Mouse (Mus musculus): ENCODE results near the gene Lrrc75b. TPM values are rescaled to one million over a fixed set of nuclear protein-coding genes. Genes with fewer than 3 reads are reported as not detected.

The Lrrc75b gene
- polyA plus RNA-seq (2014; fragmentation: Illumina TruSeq; extraction: RNeasy Lipid Tissue Mini Kit (QIAGEN cat#74804); ENCODE audit: low read depth, low replicate concordance): 1.4 TPM

DNA sequence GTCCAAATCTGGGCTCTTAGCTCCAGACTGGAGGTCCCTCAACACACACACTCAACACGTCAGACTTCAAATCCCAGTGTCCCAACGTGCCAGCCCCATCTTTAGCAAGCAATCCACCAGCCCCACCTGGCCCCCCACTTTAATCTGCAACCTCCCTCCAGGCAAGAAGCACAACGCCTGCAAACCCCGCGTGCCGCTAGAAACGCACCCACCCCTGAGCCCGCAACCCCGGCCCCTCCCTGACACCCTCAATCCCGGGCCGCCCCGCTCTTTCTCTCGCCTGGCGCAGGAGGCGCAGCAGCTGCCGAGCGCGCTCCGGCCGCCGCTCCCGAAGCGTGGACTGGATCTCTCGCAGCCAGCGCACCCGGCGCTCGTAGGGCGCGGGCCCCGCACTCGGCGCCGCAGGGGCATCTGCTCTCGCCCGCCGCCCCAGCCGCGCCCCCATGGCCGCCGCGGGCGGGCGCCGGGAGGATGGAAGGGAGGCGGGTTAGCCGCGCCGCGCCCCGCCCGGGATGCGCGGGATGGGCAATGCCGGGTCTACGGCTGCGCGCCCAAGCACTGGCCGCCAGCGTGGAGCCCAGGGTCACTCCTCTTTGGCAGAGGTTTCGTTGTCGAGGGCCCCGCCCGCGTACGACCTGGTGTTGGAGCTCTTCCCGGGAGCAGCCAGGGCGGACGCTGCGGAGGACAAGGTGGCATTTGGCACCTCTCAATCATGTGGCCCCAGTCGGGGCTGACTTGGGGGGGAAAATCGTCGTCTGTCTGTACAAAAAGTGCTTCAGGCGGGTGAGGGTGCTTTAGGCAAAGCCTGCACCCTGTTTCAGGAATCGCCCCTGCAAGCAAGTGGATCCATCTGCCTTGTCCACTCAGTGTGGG, at the start of gene Lrrc75b:
Lrrc75b (minus strand) TSS at position 655 of the 873 bp plus-strand sequence.

DNA sequence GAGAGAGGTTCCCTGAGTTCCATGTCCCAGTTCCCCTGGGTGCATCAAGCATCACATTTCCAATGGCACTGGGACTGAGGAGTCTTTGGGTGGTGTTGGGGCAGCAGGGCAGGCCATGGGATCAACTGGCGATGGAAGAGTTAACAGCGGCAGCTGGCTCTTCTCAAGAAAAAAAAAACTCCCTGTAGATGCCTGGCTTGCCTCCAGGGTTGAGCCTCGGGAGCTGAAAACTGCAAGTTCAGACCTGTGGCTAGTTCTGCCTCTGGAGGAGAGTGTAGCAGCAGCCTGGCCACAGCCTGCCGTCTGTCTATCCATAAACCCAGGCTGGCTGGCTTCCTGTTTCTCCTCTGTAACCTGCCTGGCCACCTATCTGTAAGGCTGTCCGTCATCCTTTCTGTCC, 29.0 kb upstream of the Lrrc75b start, which contains the start of gene Ggt5:
Ggt5 (plus strand) TSS at position 212 of the 400 bp plus-strand sequence.

DNA sequence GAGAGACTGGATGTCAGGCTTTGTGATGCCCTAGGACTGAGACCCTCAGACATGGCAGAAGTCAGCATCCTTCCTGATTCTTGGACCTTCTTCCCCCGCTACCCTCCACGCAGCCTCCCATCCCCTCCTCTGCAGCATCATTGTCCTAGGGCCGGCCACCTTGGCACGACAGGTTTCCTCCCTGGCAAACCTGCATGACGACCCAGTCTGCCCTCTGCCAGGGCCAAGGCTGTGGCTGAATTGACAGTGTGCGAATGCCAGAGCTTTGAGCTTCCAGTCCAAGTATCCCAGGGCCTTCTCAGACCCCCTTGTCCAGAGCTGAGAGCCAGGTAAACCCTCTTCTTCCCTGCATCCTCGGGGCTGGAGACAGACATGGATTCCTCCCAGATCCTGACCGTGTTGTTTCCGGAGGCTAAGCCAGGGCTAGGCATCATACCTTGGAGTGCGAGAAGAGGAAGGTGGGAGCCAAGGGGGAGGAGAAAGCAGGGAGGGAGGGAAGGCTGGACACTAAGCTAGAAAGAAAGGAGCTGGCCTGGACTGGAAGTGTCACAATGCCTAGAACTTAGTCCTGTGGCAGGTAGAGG, 1.0 kb upstream of the Lrrc75b start, which contains the start of gene Ggt1:
Ggt1 (plus strand) TSS at position 534 of the 584 bp plus-strand sequence.

DNA sequence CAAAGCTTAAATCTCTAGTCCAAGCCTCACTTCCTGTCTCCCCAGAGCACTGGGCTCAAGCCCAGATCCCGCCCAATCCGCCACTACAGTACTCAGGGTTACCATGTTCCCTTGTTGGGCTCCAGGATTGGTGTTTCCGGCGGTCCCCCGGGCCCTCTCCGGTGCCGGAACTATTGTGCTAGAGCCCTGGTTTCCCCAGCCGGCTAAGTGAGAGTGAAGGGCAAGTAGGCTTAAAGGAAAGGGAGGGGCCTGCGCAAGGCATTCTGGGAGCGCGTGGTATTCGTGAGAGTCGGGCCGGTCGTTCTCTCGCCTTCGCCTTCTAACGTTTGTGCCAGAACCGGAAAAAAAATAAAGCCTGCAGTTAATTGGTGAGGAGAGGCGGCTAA, 42.4 kb downstream of the Lrrc75b start, which contains the start of gene Gucd1:
Gucd1 (minus strand) TSS at position 215 of the 386 bp plus-strand sequence.

DNA sequence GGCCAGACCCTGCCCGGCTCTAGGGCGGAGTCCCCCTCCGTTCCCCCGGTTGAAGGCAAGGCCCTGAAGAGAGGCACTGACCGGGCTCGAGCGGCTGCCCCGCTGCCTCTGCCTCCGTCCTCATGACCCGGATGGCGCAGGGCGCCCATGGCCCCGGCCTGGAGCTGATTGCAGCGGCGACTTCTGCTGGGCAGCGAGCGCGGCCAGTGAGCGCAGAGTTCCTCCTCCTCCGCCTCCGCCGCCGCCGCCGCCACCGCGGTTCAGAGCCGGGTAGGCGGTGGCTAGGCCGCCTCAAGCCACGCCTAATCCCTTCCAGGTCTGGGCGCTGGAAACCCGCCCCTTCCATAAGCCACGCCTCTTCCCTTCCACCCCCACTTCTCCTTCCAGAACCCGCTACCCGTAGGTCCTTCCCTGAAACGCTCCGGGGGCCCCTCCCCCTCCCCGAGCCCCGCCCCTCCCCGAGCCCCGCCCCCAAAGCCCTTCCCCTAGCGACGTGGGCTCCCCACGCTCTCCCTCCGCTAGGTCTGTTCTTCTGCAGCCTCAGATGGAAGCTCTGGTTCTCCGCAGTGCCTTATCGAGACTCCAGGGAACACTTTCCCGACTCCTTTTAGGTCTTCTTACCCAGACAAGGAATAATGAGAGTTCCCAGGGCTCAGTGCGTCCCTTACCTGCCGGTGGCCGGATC, 42.9 kb downstream of the Lrrc75b start, which contains the start of gene Snrpd3:
Snrpd3 (plus strand) TSS at position 479 of the 685 bp plus-strand sequence.

Other genes with a start within 250 kb of the Lrrc75b start
- gene Adora2a, start 243.5 kb downstream of the Lrrc75b start, polyA plus RNA-seq (2014; fragmentation: Illumina TruSeq; extraction: RNeasy Lipid Tissue Mini Kit (QIAGEN cat#74804); ENCODE audit: low read depth, low replicate concordance): not detected
- 4.2 TPM for gene Upb1, start 159.2 kb downstream of the Lrrc75b start, polyA plus RNA-seq (2014; fragmentation: Illumina TruSeq; extraction: RNeasy Lipid Tissue Mini Kit (QIAGEN cat#74804); ENCODE audit: low read depth, low replicate concordance)
- 12.8 TPM for gene Snrpd3, start 42.8 kb downstream of the Lrrc75b start, polyA plus RNA-seq (2014; fragmentation: Illumina TruSeq; extraction: RNeasy Lipid Tissue Mini Kit (QIAGEN cat#74804); ENCODE audit: low read depth, low replicate concordance)
- 18.4 TPM for gene Gucd1, start 42.4 kb downstream of the Lrrc75b start, polyA plus RNA-seq (2014; fragmentation: Illumina TruSeq; extraction: RNeasy Lipid Tissue Mini Kit (QIAGEN cat#74804); ENCODE audit: low read depth, low replicate concordance)
- gene Ggt1, start 1.3 kb upstream of the Lrrc75b start, polyA plus RNA-seq (2014; fragmentation: Illumina TruSeq; extraction: RNeasy Lipid Tissue Mini Kit (QIAGEN cat#74804); ENCODE audit: low read depth, low replicate concordance): not detected
- gene Ggt5, start 29.0 kb upstream of the Lrrc75b start, polyA plus RNA-seq (2014; fragmentation: Illumina TruSeq; extraction: RNeasy Lipid Tissue Mini Kit (QIAGEN cat#74804); ENCODE audit: low read depth, low replicate concordance): 0.57 TPM
- gene Susd2, start 83.7 kb upstream of the Lrrc75b start, polyA plus RNA-seq (2014; fragmentation: Illumina TruSeq; extraction: RNeasy Lipid Tissue Mini Kit (QIAGEN cat#74804); ENCODE audit: low read depth, low replicate concordance): 1.7 TPM
- 4.6 TPM for gene Cabin1, start 204.0 kb upstream of the Lrrc75b start, polyA plus RNA-seq (2014; fragmentation: Illumina TruSeq; extraction: RNeasy Lipid Tissue Mini Kit (QIAGEN cat#74804); ENCODE audit: low read depth, low replicate concordance)
- gene Ddt, start 213.1 kb upstream of the Lrrc75b start, polyA plus RNA-seq (2014; fragmentation: Illumina TruSeq; extraction: RNeasy Lipid Tissue Mini Kit (QIAGEN cat#74804); ENCODE audit: low read depth, low replicate concordance): 1.3 TPM
- not detected for gene Gm20441, start 220.6 kb upstream of the Lrrc75b start, polyA plus RNA-seq (2014; fragmentation: Illumina TruSeq; extraction: RNeasy Lipid Tissue Mini Kit (QIAGEN cat#74804); ENCODE audit: low read depth, low replicate concordance)
- gene Gstt3, start 221.1 kb upstream of the Lrrc75b start, polyA plus RNA-seq (2014; fragmentation: Illumina TruSeq; extraction: RNeasy Lipid Tissue Mini Kit (QIAGEN cat#74804); ENCODE audit: low read depth, low replicate concordance): 56.7 TPM
- 4.0 TPM for gene Gstt1, start 238.3 kb upstream of the Lrrc75b start, polyA plus RNA-seq (2014; fragmentation: Illumina TruSeq; extraction: RNeasy Lipid Tissue Mini Kit (QIAGEN cat#74804); ENCODE audit: low read depth, low replicate concordance)

Measured in sigmoid colon, adult 10 weeks (tissue).